ENCODE assay signal across 7 mouse cellular contexts in the genomic region with DNA sequence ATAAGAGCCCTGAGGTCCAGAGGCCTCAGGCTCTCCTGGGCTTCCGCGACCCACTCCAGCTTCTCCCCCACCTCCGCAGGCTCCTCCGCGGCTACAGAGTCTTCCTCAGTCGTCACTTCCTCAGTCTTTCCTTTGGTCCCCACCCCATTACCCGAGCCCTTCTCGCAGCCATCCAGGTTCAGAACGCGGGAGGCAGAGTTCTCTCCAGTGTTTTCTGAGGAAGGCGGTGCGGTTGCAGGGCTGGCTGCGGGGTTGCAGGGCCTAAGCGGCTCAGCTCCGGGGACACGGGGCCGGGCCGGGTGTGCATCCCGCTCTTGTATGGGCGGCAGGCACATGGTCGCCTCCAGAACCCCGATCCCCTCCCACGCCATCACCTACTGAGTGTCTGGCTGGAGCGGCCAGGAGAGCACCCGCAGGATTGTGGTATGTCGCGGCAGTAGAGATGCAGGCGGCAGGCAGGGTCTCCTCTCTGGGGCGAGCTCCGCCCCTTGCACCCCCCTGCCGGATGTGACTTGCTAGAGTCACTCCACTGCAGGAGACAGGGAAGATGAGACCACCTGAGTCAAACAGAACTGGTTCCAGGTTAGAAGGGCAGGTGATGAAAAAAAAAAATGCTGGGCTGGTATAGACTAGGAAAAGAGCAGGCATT. TPM values are rescaled to one million over a fixed set of nuclear protein-coding genes. Genes with fewer than 3 reads are reported as not detected.
DNase-seq lines count a peak whose midpoint lies in the region; ATAC-seq and TF ChIP-seq lines count a peak whose summit lies in the region.

A gene (minus strand): TSS at position 496 of the 649 bp plus-strand sequence.

- intact Hi-C loops in left cerebral cortex, postnatal 14 days (cut with DNase I) = no loop called here

- no peaks in the 10 kb centered on the region for H3K9me3 ChIP-seq in MEL (replicated peaks; ENCODE audit: insufficient read depth, low read length)
- H3K9me3 ChIP-seq in forebrain, embryonic 15.5 days = no peaks in the 10 kb centered on the region
- H3K9me3 ChIP-seq in hindbrain, embryonic 12.5 days (replicated peaks) = no peaks in the 10 kb centered on the region
- no peaks in the 10 kb centered on the region for H3K9me3 ChIP-seq in megakaryocyte, embryonic 14.5 days

- peak within 1 kb of the TSS; percentile 77 for H3K27ac ChIP-seq in MEL (ENCODE audit: control insufficient read depth, low read depth, low read length)
- H3K27ac ChIP-seq in forebrain, embryonic 15.5 days (replicated peaks) = peak within 1 kb of the TSS; percentile 87
- H3K27ac ChIP-seq in hindbrain, embryonic 12.5 days = peak within 1 kb of the TSS; percentile 72

- DNase-seq in MEL (ENCODE audit: low read depth, low spot score) = peak; percentile 73
- DNase-seq in cerebellum, adult 11 months = peak; percentile 49
- DNase-seq in left cerebral cortex, postnatal 14 days (ENCODE audit: low spot score in 2 of 2) = peak; percentile 60 to 62
- peak; percentile 75 for DNase-seq in right cerebral cortex, postnatal 4 days

- H3K4me3 ChIP-seq in MEL (ENCODE audit: control insufficient read depth in 1 of 2, insufficient read depth in 1 of 2, low read depth in 2 of 2, low read length in 2 of 2) = peak within 1 kb of the TSS; percentile 80 to 90
- H3K4me3 ChIP-seq in forebrain, embryonic 15.5 days = peak within 1 kb of the TSS; percentile 68
- peak within 1 kb of the TSS; percentile 49 for H3K4me3 ChIP-seq in hindbrain, embryonic 12.5 days
- H3K4me3 ChIP-seq in megakaryocyte, embryonic 14.5 days (replicated peaks) = peak within 1 kb of the TSS; percentile 94

- peak within 1 kb of the TSS; percentile 84 for H3K9ac ChIP-seq in MEL (ENCODE audit: control insufficient read depth, low read depth, low read length, poor library complexity, severe bottlenecking)
- H3K9ac ChIP-seq in forebrain, embryonic 15.5 days (replicated peaks) = peak within 1 kb of the TSS; percentile 86
- peak within 1 kb of the TSS; percentile 82 for H3K9ac ChIP-seq in hindbrain, embryonic 12.5 days

- 4% methylated on average over 31 of the region's 31 CpGs for WGBS in forebrain, embryonic 15.5 days
- WGBS in hindbrain, embryonic 12.5 days = 3% methylated on average over 31 of the region's 31 CpGs

- peaks cover 5% of the 10 kb centered on the region for H3K79me2 ChIP-seq in MEL (ENCODE audit: control insufficient read depth, insufficient read depth, low read length, poor library complexity)

- ATAC-seq in forebrain, embryonic 15.5 days (replicated peaks) = peak; percentile 91
- peak; percentile 78 for ATAC-seq in hindbrain, embryonic 12.5 days (ENCODE audit: low FRiP score)

- H3K27me3 ChIP-seq in MEL (ENCODE audit: control insufficient read depth in 1 of 2, insufficient read depth in 2 of 2, low read length in 2 of 2) = no peaks in the 10 kb centered on the region
- no peaks in the 10 kb centered on the region for H3K27me3 ChIP-seq in forebrain, embryonic 15.5 days
- no peaks in the 10 kb centered on the region for H3K27me3 ChIP-seq in hindbrain, embryonic 12.5 days
- no peaks in the 10 kb centered on the region for H3K27me3 ChIP-seq in megakaryocyte, embryonic 14.5 days (replicated peaks)

- peak within 1 kb of the TSS; percentile 71 for H3K4me2 ChIP-seq in forebrain, embryonic 15.5 days (replicated peaks)
- H3K4me2 ChIP-seq in hindbrain, embryonic 12.5 days (replicated peaks) = peak within 1 kb of the TSS; percentile 70

- no peak for TF ChIP-seq RAD21 in MEL (IDR thresholded peaks at IDR 0.05; ENCODE audit: low read depth, low read length)

- peaks cover 0 to 42% of the 10 kb centered on the region in 2 experiments; a peak in 2 of 4 replicates for H3K36me3 ChIP-seq in MEL (ENCODE audit: control insufficient read depth in 1 of 2, insufficient read depth in 2 of 2, low read length in 2 of 2)
- peaks cover 26% of the 10 kb centered on the region for H3K36me3 ChIP-seq in forebrain, embryonic 15.5 days
- H3K36me3 ChIP-seq in hindbrain, embryonic 12.5 days = peaks cover 25% of the 10 kb centered on the region
- peaks cover 50% of the 10 kb centered on the region for H3K36me3 ChIP-seq in megakaryocyte, embryonic 14.5 days (replicated peaks; ENCODE audit: low read length)

- TF ChIP-seq CTCF in MEL (IDR thresholded peaks at IDR 0.05 in 2 of 3, conservative IDR thresholded peaks at IDR 0.05 in 1 of 3; ENCODE audit: control insufficient read depth in 1 of 3, insufficient read depth in 1 of 3, low read depth in 2 of 3, low read length in 3 of 3, poor library complexity in 1 of 3, severe bottlenecking in 1 of 3) = no peak

- peak; percentile 38 to 52; a peak in 3 of 4 replicates for TF ChIP-seq POLR2A in MEL (IDR thresholded peaks at IDR 0.05; ENCODE audit: control insufficient read depth in 1 of 2, insufficient read depth in 1 of 2, low read depth in 1 of 2, low read length in 2 of 2, poor library complexity in 1 of 2)

- peaks cover 23 to 61% of the 10 kb centered on the region in 2 experiments for H3K4me1 ChIP-seq in MEL (ENCODE audit: control insufficient read depth in 1 of 2, insufficient read depth in 2 of 2, low read length in 2 of 2)
- peaks cover 12% of the 10 kb centered on the region for H3K4me1 ChIP-seq in forebrain, embryonic 15.5 days
- peaks cover 7% of the 10 kb centered on the region for H3K4me1 ChIP-seq in hindbrain, embryonic 12.5 days
- H3K4me1 ChIP-seq in megakaryocyte, embryonic 14.5 days = peaks cover 86% of the 10 kb centered on the region

- 0 out of 4 replicates have a peak, but pooled peaks of 1 of the 2 experiments have one; percentile 2 for TF ChIP-seq EP300 in MEL (IDR thresholded peaks at IDR 0.05; ENCODE audit: low read depth in 1 of 2, low read length in 2 of 2)

TF ChIP-seq in MEL, 35 proteins besides CTCF, POLR2A, EP300 and RAD21:
- TF ChIP-seq ZNF384 (IDR thresholded peaks at IDR 0.05; ENCODE audit: low read depth, low read length) (peak; percentile 46; the same call in 1 of the 2 replicates), NELFE (IDR thresholded peaks at IDR 0.05; ENCODE audit: low read depth, low read length) (peak; percentile 38), BHLHE40 (IDR thresholded peaks at IDR 0.05; ENCODE audit: borderline replicate concordance, low read depth, low read length) (no peak), ZKSCAN1 (IDR thresholded peaks at IDR 0.05; ENCODE audit: low read depth, low read length) (no peak), HCFC1 (IDR thresholded peaks at IDR 0.05; ENCODE audit: low read depth, low read length) (peak; percentile 67), ETS1 (IDR thresholded peaks at IDR 0.05; ENCODE audit: low read depth, low read length) (no peak), SMC3 (IDR thresholded peaks at IDR 0.05; ENCODE audit: low read depth, low read length) (no peak), CHD2 (IDR thresholded peaks at IDR 0.05; ENCODE audit: low read length) (no peak)
TF ChIP-seq in MEL: peak in this region for 3.

RNA-seq across cellular contexts. Expression of the gene that starts here (rescaled TPM):
- total RNA-seq in MEL (2012; rRNA removed) = 4.0 and 4.3 TPM in 2 replicates
- 10 to 100 TPM in 1 of 2 experiments, 1 to 10 TPM in 1; 9.8 to 47.3 TPM for polyA plus RNA-seq in MEL (2012; ENCODE audit: insufficient read depth in 1 of 2, insufficient read length in 2 of 2, low read depth in 1 of 2, low replicate concordance in 2 of 2, missing spikeins in 1 of 2)
- 29.4 and 33.1 TPM in 2 replicates for polyA plus RNA-seq in forebrain, embryonic 15.5 days (2015; fragmentation: Nextera tagmentation; extraction: Ambion mirVana)
- polyA plus RNA-seq in hindbrain, embryonic 12.5 days (2016; fragmentation: Nextera tagmentation; extraction: Ambion mirVana) = 13.7 and 14.9 TPM in 2 replicates
- total RNA-seq in left cerebral cortex, postnatal 14 days (2021) = 10 to 100 TPM; 30.0 to 30.7 TPM
- polyA plus RNA-seq in megakaryocyte, embryonic 14.5 days (2012; ENCODE audit: insufficient read depth, low replicate concordance) = 3.3 and 3.6 TPM in 2 replicates

Comparison
In these comparisons a context has a peak if more than half of its experiments do, and no peak if none do; other contexts are left out.
1. Peak in every context shown above with its lines: DNase-seq, ATAC-seq, H3K4me3 ChIP-seq and H3K27ac ChIP-seq.